Mouse (Mus musculus): ENCODE results near the gene Slc34a3.
"Not testable (repeated sequence)": the region's sequence is repeated elsewhere in the genome, so short reads cannot be mapped to it uniquely, and the experiment has no call there.

The Slc34a3 gene

GRCm38 (mm10) chr2:25234050-25234449, at the start of gene Slc34a3:
Gene Slc34a3, minus strand, starts transcription at chr2:25234364.
- no peak for DNase-seq (ENCODE audit: low spot score in 2 of 2)

GRCm38 (mm10) chr2:25278928-25279882, 45.0 kb upstream of the Slc34a3 start:
- DNase-seq (ENCODE audit: low spot score in 2 of 2), result peak; percentile 70 to 79

GRCm38 (mm10) chr2:25273010-25273409, 38.8 kb upstream of the Slc34a3 start:
- DNase-seq (ENCODE audit: low spot score in 2 of 2), result no peak

- DNase-seq (ENCODE audit: low spot score in 2 of 2), result no peak
Measured at GRCm38 (mm10) chr2:25272515-25272914, 38.4 kb upstream of the Slc34a3 start.

- peak; percentile 99 for DNase-seq (ENCODE audit: low spot score in 2 of 2)
Measured at GRCm38 (mm10) chr2:25271827-25272511, 37.8 kb upstream of the Slc34a3 start, which contains the start of the genes Ssna1 and Anapc2. Gene Ssna1, minus strand, starts transcription at chr2:25272438. Gene Anapc2, plus strand, starts transcription at chr2:25272478.

- no peak for DNase-seq (ENCODE audit: low spot score in 2 of 2)
Measured at GRCm38 (mm10) chr2:25267746-25268309, 33.7 kb upstream of the Slc34a3 start.

GRCm38 (mm10) chr2:25267241-25267640, 33.1 kb upstream of the Slc34a3 start:
- no peak for DNase-seq (ENCODE audit: low spot score in 2 of 2)

GRCm38 (mm10) chr2:25266720-25267119, 32.6 kb upstream of the Slc34a3 start:
- no peak for DNase-seq (ENCODE audit: low spot score in 2 of 2)

GRCm38 (mm10) chr2:25265897-25266656, 31.9 kb upstream of the Slc34a3 start:
- DNase-seq (ENCODE audit: low spot score in 2 of 2), result no peak

- no peak for DNase-seq (ENCODE audit: low spot score in 2 of 2)
Measured at GRCm38 (mm10) chr2:25264851-25265250, 30.7 kb upstream of the Slc34a3 start.

GRCm38 (mm10) chr2:25264286-25264660, 30.1 kb upstream of the Slc34a3 start:
- DNase-seq (ENCODE audit: low spot score in 2 of 2), result no peak

- no peak for DNase-seq (ENCODE audit: low spot score in 2 of 2)
Measured at GRCm38 (mm10) chr2:25263623-25264285, 29.6 kb upstream of the Slc34a3 start.

- DNase-seq (ENCODE audit: low spot score in 2 of 2), result no peak
Measured at GRCm38 (mm10) chr2:25262795-25263622, 28.8 kb upstream of the Slc34a3 start.

- DNase-seq (ENCODE audit: low spot score in 2 of 2), result peak; percentile 90 to 97
Measured at GRCm38 (mm10) chr2:25262291-25262767, 28.2 kb upstream of the Slc34a3 start, which contains the start of gene Tprn. Gene Tprn, plus strand, starts transcription at chr2:25262618.

- no peak for DNase-seq (ENCODE audit: low spot score in 2 of 2)
Measured at GRCm38 (mm10) chr2:25261870-25262269, 27.7 kb upstream of the Slc34a3 start.

- no peak for DNase-seq (ENCODE audit: low spot score in 2 of 2)
Measured at GRCm38 (mm10) chr2:25258887-25259286, 24.7 kb upstream of the Slc34a3 start.

- DNase-seq (ENCODE audit: low spot score in 2 of 2), result not testable (repeated sequence)
Measured at GRCm38 (mm10) chr2:25257250-25257649, 23.1 kb upstream of the Slc34a3 start.

GRCm38 (mm10) chr2:25256443-25257109, 22.4 kb upstream of the Slc34a3 start:
- not testable (repeated sequence) for DNase-seq (ENCODE audit: low spot score in 2 of 2)

GRCm38 (mm10) chr2:25255284-25255779, 21.2 kb upstream of the Slc34a3 start, which contains the start of gene Tmem203:
Gene Tmem203, plus strand, starts transcription at chr2:25255439.
- DNase-seq (ENCODE audit: low spot score in 2 of 2), result peak; percentile 88 to 89
